Mouse (Mus musculus) liver, embryonic 15.5 days (tissue): ENCODE measurements around the gene Lsm7. TPM values are rescaled to one million over a fixed set of nuclear protein-coding genes. Genes with fewer than 3 reads are reported as not detected.
A peak's percentile ranks its signal among the peaks of the same experiment; 100 is the strongest.
"Not testable (repeated sequence)": the region's sequence is repeated elsewhere in the genome, so short reads cannot be mapped to it uniquely, and the experiment has no call there.

Experiments used
- ATAC-seq: fragments of 200-750 bp; cut with Nextera tagmentation; 2 replicates; pipeline ENCODE4 v1.8.0; 2017; ENCODE audit warnings: moderate number of reproducible peaks, mild to moderate bottlenecking, moderate library complexity; ENCODE audit not compliant: insufficient read depth
- H3K27ac ChIP-seq: fragments of 300-500 bp; sonication (generic); replicated peaks from 2 replicates; pipeline ENCODE4 v1.5.1; 2015; ENCODE audit warnings: mild to moderate bottlenecking, inconsistent platforms
- H3K27me3 ChIP-seq: fragments of 300-500 bp; sonication (generic); 2 replicates; pipeline ENCODE4 v1.6.1; 2015; ENCODE audit warnings: mild to moderate bottlenecking, inconsistent platforms
- H3K36me3 ChIP-seq: fragments of 300-500 bp; sonication (generic); replicated peaks from 2 replicates; pipeline ENCODE4 v1.6.1; 2015; ENCODE audit warnings: moderate library complexity, mild to moderate bottlenecking, inconsistent platforms
- H3K4me1 ChIP-seq: fragments of 300-500 bp; sonication (generic); replicated peaks from 2 replicates; pipeline ENCODE4 v1.6.1; 2015; ENCODE audit warnings: inconsistent platforms
- H3K4me2 ChIP-seq: fragments of 300-500 bp; sonication (generic); 2 replicates; pipeline ENCODE4 v1.6.1; 2015; ENCODE audit warnings: moderate library complexity, mild to moderate bottlenecking, inconsistent platforms
- H3K4me3 ChIP-seq: fragments of 300-500 bp; sonication (generic); replicated peaks from 2 replicates; pipeline ENCODE4 v1.5.1; 2015; ENCODE audit warnings: mild to moderate bottlenecking, inconsistent platforms
- H3K9ac ChIP-seq: fragments of 300-500 bp; sonication (generic); 2 replicates; pipeline ENCODE4 v1.6.1; 2015; ENCODE audit warnings: moderate library complexity, mild to moderate bottlenecking, inconsistent platforms
- H3K9me3 ChIP-seq: fragments of 300-500 bp; sonication (generic); replicated peaks from 2 replicates; pipeline ENCODE4 v1.6.1; 2016; ENCODE audit warnings: inconsistent platforms
- WGBS: fragments of 180-500 bp; shearing (Covaris S2); methylation state at CpG from one replicate; pipeline ENCODE4 v1.1.7; 2015; ENCODE audit warnings: mixed read lengths; ENCODE audit not compliant: insufficient replicate concordance; 5-methylcytosine and 5-hydroxymethylcytosine counted together
- polyA plus RNA-seq: library from polyadenylated mRNA; unstranded; fragments of >200 nt; fragmentation: Nextera tagmentation; extraction: Ambion mirVana; gene quantifications from 2 replicates; pipeline ENCODE4 v1.2.1, GENCODE M21; 2015

Lsm7 gene
- polyA plus RNA-seq, 1 experiment from 2014 or later, result 115 TPM

DNA sequence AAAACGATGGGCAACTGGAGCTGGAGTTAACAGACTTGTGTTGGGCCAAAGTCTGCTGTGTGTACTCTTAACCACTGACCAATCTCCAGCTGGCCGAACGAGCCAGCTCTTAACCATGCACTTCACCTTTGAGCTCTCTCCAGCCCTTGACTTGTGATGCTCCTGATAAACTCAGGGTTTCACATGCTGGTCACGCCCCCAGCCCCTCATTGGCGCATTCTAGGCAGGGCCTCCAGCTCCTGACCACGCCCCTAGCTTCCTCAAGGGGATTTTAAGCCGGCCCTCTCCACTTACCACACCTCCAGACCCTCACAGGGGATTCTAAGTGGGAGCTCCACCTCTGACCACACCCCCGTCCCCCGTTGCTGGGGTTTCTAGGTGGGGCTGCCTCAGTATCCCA is 23.9 kb downstream of the Lsm7 start:
- Histone ChIP-seq H3K27ac (peak overlapping the region; percentile 56), H3K4me3 (no peak overlapping the region), H3K36me3 (peaks cover 40% of the 10 kb centered on the region), H3K9ac (no peak overlapping the region), H3K27me3 (peaks cover 40% of the 10 kb centered on the region), H3K4me1 (peaks cover 50% of the 10 kb centered on the region), H3K4me2 (peak overlapping the region; percentile 31; the same call in 1 of the 2 replicates), H3K9me3 (no peaks in the 10 kb centered on the region)
- WGBS, result 2% methylated on average over 9 of the region's 9 CpGs
- ATAC-seq, result no peak

DNA sequence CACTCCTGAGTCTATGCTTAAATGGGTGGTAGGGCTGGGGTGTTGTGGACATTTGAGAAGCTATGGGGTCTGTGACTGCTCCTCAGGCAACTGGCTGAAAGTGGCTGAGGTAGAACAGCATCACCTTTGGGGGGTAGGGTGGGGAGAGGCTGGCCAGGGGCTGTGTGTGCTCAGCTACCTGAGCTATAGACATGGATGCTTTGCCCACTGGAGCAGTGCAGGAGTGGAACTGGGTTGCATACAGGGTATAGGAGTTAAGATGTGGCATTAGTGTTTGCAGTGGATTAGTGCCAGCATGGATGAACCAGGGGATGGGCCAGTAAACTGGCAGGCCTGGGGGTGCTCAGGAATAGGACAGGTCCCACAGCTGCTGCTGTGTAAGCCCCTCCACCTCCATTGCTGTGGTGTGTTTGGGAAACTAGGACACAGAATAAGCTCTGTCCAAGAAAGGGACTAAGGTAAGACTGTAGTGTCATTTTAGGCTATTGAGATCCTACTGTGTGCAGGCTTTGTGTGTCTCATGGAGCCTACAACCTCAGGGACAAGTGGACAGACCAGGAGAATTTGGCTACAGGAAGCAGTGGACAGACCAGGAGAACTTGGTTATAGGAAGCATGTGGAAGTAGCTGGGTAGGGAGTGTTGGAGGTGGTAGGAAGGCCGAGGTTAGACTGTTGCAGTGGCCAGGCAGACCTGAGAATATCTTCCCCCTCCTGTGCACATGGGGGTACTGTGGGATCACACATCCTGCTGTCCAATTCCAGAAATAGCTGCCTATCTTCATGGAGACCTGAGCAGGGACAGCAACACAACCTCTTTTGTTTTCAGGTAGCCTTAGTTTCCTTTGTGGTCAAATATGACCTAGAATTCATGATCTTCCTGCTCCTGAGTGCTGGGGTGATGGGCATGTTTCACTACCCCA is 25.4 kb downstream of the Lsm7 start:
- Histone ChIP-seq H3K4me2 (peak overlapping the region; percentile 31; the same call in 1 of the 2 replicates), H3K36me3 (peaks cover 40% of the 10 kb centered on the region), H3K27ac (peak overlapping the region; percentile 56), H3K9me3 (no peaks in the 10 kb centered on the region), H3K4me3 (no peak overlapping the region), H3K9ac (no peak overlapping the region), H3K27me3 (peaks cover 25% of the 10 kb centered on the region), H3K4me1 (peaks cover 59% of the 10 kb centered on the region)
- WGBS, result 61% methylated on average over 1 of the region's 1 CpGs
- no peak for ATAC-seq

DNA sequence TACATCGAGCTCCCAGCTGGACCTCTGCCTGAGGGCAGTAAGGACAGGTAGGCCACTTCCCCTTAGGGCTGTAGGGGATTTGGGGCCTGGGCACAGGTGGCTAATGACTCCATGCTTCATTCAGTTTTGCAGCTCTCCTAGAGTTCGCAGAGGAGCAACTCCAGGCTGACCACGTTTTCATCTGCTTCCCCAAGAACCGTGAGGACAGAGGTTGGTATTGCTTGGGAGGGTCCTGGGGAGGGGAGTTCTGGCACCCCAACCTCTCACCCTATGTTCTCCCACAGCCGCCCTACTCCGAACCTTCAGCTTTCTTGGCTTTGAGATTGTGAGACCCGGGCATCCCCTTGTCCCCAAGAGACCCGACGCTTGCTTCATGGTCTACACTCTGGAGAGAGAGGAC is 26.4 kb downstream of the Lsm7 start:
- 81% methylated on average over 9 of the region's 9 CpGs for WGBS
- H3K27me3 ChIP-seq, result peaks cover 14% of the 10 kb centered on the region

DNA sequence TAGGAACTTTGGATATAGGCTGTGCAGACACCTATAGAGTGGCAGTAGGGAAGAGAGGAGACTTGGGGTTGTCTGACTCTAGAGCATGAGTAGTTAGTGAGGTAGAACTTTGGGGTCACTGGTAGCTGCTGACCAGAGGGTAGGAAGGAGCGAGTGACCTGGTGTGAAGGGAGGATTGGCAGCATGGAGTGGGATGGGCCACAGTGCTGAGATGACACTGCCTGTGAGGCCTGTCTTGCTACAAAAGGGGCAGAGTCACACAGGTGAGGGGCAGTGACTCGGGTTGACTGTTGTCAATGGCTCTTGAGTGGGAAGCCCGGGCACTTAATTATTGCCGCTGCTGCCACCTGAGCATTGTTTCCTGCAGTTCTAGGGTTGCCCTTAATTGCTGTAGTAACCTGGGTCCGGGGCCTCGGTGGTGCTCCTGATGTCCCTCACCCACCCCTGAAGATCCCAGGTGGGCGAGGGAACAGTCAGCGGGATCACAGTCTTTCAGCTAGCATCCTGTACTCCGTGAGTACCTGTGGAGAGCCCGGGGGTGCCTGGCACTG is 27.1 kb downstream of the Lsm7 start:
- no peaks in the 10 kb centered on the region for H3K9me3 ChIP-seq
- WGBS, result 75% methylated on average over 10 of the region's 10 CpGs
- ATAC-seq, result no peak
- peak overlapping the region; percentile 83 for H3K4me3 ChIP-seq
- peaks cover 8% of the 10 kb centered on the region for H3K27me3 ChIP-seq
- H3K27ac ChIP-seq, result peak overlapping the region; percentile 96
- peaks cover 75% of the 10 kb centered on the region for H3K4me1 ChIP-seq
- peak overlapping the region; percentile 93 for H3K4me2 ChIP-seq
- H3K36me3 ChIP-seq, result peaks cover 40% of the 10 kb centered on the region
- H3K9ac ChIP-seq, result peak overlapping the region; percentile 89

More for the DNA sequence above, 26.4 kb downstream of the Lsm7 start:
- peak overlapping the region; percentile 83 for H3K4me3 ChIP-seq
- not testable (repeated sequence) for H3K9ac ChIP-seq, H3K27ac ChIP-seq, H3K9me3 ChIP-seq, ATAC-seq
- peaks cover 40% of the 10 kb centered on the region for H3K36me3 ChIP-seq
- H3K4me1 ChIP-seq, result peaks cover 68% of the 10 kb centered on the region
- peak overlapping the region; percentile 93 for H3K4me2 ChIP-seq

GRCm38 (mm10) chr10:80827063-80827869 is 27.7 kb downstream of the Lsm7 start:
- Histone ChIP-seq H3K4me1 (peaks cover 81% of the 10 kb centered on the region), H3K27me3 (peaks cover 1% of the 10 kb centered on the region; the same call in 1 of the 2 replicates), H3K4me2 (peak overlapping the region; percentile 93), H3K36me3 (peaks cover 40% of the 10 kb centered on the region), H3K9ac (peak overlapping the region; percentile 89), H3K4me3 (peak overlapping the region; percentile 83), H3K9me3 (no peaks in the 10 kb centered on the region), H3K27ac (peak overlapping the region; percentile 96)
- WGBS, result 6% methylated on average over 29 of the region's 29 CpGs
- ATAC-seq, result no peak

- Histone ChIP-seq H3K4me3 (peak within 1 kb of the TSS; percentile 83), H3K27ac (peak within 1 kb of the TSS; percentile 96), H3K9ac (peak within 1 kb of the TSS; percentile 89), H3K9me3 (no peaks in the 10 kb centered on the region), H3K4me1 (peaks cover 83% of the 10 kb centered on the region), H3K36me3 (peaks cover 40% of the 10 kb centered on the region), H3K27me3 (no peaks in the 10 kb centered on the region), H3K4me2 (peak within 1 kb of the TSS; percentile 93)
- WGBS, result under 1% methylated on average over 81 of the region's 82 CpGs
- peak; percentile 94 for ATAC-seq
These were observed 28.6 kb downstream of the Lsm7 start, which contains the start of gene Oaz1 for GRCm38 (mm10) chr10:80826151-80827062. Gene Oaz1 (plus strand): TSS chr10:80826656.

- WGBS, result 37% methylated on average over 2 of the region's 2 CpGs
- Histone ChIP-seq H3K9me3 (no peaks in the 10 kb centered on the region), H3K27me3 (no peaks in the 10 kb centered on the region), H3K4me3 (no peak overlapping the region), H3K27ac (peak overlapping the region; percentile 96), H3K36me3 (peaks cover 26% of the 10 kb centered on the region), H3K9ac (peak overlapping the region; percentile 8; the same call in 1 of the 2 replicates), H3K4me1 (peaks cover 72% of the 10 kb centered on the region), H3K4me2 (peak overlapping the region; percentile 35; the same call in 1 of the 2 replicates)
- ATAC-seq, result no peak
These were observed 30.2 kb downstream of the Lsm7 start for GRCm38 (mm10) chr10:80824827-80825226.

GRCm38 (mm10) chr10:80823847-80824643 is 31.0 kb downstream of the Lsm7 start:
- Histone ChIP-seq H3K4me2 (peak overlapping the region; percentile 35), H3K9ac (peak overlapping the region; percentile 23; the same call in 1 of the 2 replicates), H3K27me3 (no peaks in the 10 kb centered on the region)

GRCm38 (mm10) chr10:80823316-80823715 is 31.7 kb downstream of the Lsm7 start:
- no peak overlapping the region for H3K9ac ChIP-seq
- H3K4me2 ChIP-seq, result no peak overlapping the region; the same call in 1 of the 2 replicates
- no peaks in the 10 kb centered on the region for H3K9me3 ChIP-seq
- H3K27ac ChIP-seq, result peak overlapping the region; percentile 96
- H3K4me3 ChIP-seq, result no peak overlapping the region
- ATAC-seq, result no peak
- H3K36me3 ChIP-seq, result peaks cover 12% of the 10 kb centered on the region
- 65% methylated on average over 1 of the region's 1 CpGs for WGBS
- H3K4me1 ChIP-seq, result peaks cover 75% of the 10 kb centered on the region
- H3K27me3 ChIP-seq, result no peaks in the 10 kb centered on the region

More at GRCm38 (mm10) chr10:80823847-80824643, 31.0 kb downstream of the Lsm7 start:
- no peak for ATAC-seq
- H3K9me3 ChIP-seq, result no peaks in the 10 kb centered on the region
- 0 out of 2 replicates have a peak overlapping the region, but pooled peaks have one; percentile 1 for H3K4me3 ChIP-seq
- WGBS, result 25% methylated on average over 8 of the region's 8 CpGs
- H3K4me1 ChIP-seq, result peaks cover 72% of the 10 kb centered on the region
- H3K36me3 ChIP-seq, result peaks cover 18% of the 10 kb centered on the region
- peak overlapping the region; percentile 96 for H3K27ac ChIP-seq
